Mouse (Mus musculus): ENCODE measurements around the gene Ccnb2.
A peak's percentile ranks its signal among the peaks of the same experiment; 100 is the strongest.
"Not testable (repeated sequence)": the region's sequence is repeated elsewhere in the genome, so short reads cannot be mapped to it uniquely, and the experiment has no call there.

Ccnb2 gene

GRCm38 (mm10) chr9:70421257-70422056 lies at the start of gene Ccnb2:
Gene Ccnb2, minus strand, starts transcription at chr9:70421547.
- peak; percentile 82 to 85 for DNase-seq (ENCODE audit: low spot score in 2 of 2)

GRCm38 (mm10) chr9:70463091-70463490 lies 41.7 kb upstream of the Ccnb2 start:
- not testable (repeated sequence) for DNase-seq (ENCODE audit: low spot score in 2 of 2)

GRCm38 (mm10) chr9:70452371-70452770 lies 31.0 kb upstream of the Ccnb2 start:
- DNase-seq (ENCODE audit: low spot score in 2 of 2): no peak

GRCm38 (mm10) chr9:70449072-70449471 lies 27.7 kb upstream of the Ccnb2 start:
- no peak for DNase-seq (ENCODE audit: low spot score in 2 of 2)

GRCm38 (mm10) chr9:70439959-70440358 lies 18.6 kb upstream of the Ccnb2 start:
- DNase-seq (ENCODE audit: low spot score in 2 of 2): no peak

GRCm38 (mm10) chr9:70422661-70423060 lies 1.3 kb upstream of the Ccnb2 start:
- DNase-seq (ENCODE audit: low spot score in 2 of 2): no peak

GRCm38 (mm10) chr9:70416412-70416811 lies 4.9 kb downstream of the Ccnb2 start:
- no peak for DNase-seq (ENCODE audit: low spot score in 2 of 2)

GRCm38 (mm10) chr9:70413038-70413437 lies 8.3 kb downstream of the Ccnb2 start:
- no peak for DNase-seq (ENCODE audit: low spot score in 2 of 2)

- no peak for DNase-seq (ENCODE audit: low spot score in 2 of 2)
These were observed 10.7 kb downstream of the Ccnb2 start for GRCm38 (mm10) chr9:70410668-70411067.

- no peak for DNase-seq (ENCODE audit: low spot score in 2 of 2)
These were observed 11.6 kb downstream of the Ccnb2 start for GRCm38 (mm10) chr9:70409743-70410142.

GRCm38 (mm10) chr9:70408791-70409190 lies 12.6 kb downstream of the Ccnb2 start:
- no peak for DNase-seq (ENCODE audit: low spot score in 2 of 2)

GRCm38 (mm10) chr9:70406596-70406995 lies 14.8 kb downstream of the Ccnb2 start:
- DNase-seq (ENCODE audit: low spot score in 2 of 2): no peak

GRCm38 (mm10) chr9:70401937-70402539 lies 19.3 kb downstream of the Ccnb2 start:
- DNase-seq (ENCODE audit: low spot score in 2 of 2): peak in 1 of 2 experiments; percentile 25

- no peak for DNase-seq (ENCODE audit: low spot score in 2 of 2)
These were observed 25.3 kb downstream of the Ccnb2 start for GRCm38 (mm10) chr9:70396083-70396482.

GRCm38 (mm10) chr9:70395617-70396016 lies 25.7 kb downstream of the Ccnb2 start:
- DNase-seq (ENCODE audit: low spot score in 2 of 2): no peak

- DNase-seq (ENCODE audit: low spot score in 2 of 2): peak in 1 of 2 experiments; percentile 40
These were observed 28.8 kb downstream of the Ccnb2 start for GRCm38 (mm10) chr9:70392563-70392907.

GRCm38 (mm10) chr9:70391660-70392562 lies 29.4 kb downstream of the Ccnb2 start:
- DNase-seq (ENCODE audit: low spot score in 2 of 2): no peak

GRCm38 (mm10) chr9:70391042-70391441 lies 30.3 kb downstream of the Ccnb2 start:
- DNase-seq (ENCODE audit: low spot score in 2 of 2): no peak

- no peak for DNase-seq (ENCODE audit: low spot score in 2 of 2)
These were observed 31.8 kb downstream of the Ccnb2 start for GRCm38 (mm10) chr9:70389548-70389947.

- DNase-seq (ENCODE audit: low spot score in 2 of 2): no peak
These were observed 33.8 kb downstream of the Ccnb2 start for GRCm38 (mm10) chr9:70387410-70388119.

- DNase-seq (ENCODE audit: low spot score in 2 of 2): no peak
These were observed 36.2 kb downstream of the Ccnb2 start for GRCm38 (mm10) chr9:70384958-70385728.

All from frontal cortex, postnatal 10 days (tissue).